In the genomic region with DNA sequence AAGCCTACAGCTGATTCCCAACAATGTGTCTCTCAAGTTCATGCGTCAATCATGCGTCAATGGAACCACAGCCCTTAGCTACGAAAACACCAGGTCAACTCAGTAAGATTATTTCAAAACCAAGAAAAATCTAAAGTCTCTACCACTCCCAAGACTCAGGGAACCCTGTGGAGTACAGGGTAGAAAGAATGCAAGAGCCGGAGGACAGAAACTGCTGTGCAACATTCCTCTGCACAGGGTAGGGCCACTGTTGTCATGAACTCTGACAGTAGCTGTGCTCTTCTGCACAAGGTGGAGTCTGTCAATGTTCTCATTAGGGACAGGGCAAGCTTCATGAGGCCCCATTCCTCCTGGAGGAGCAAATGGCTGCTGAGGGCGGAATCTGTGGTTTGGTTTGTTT, we compare ENCODE assay signal across 27 mouse cellular contexts. TPM values are rescaled to one million over a fixed set of nuclear protein-coding genes. Genes with fewer than 3 reads are reported as not detected.
"Had no signal": no experiment of that assay in that cellular context is flagged by ENCODE, and none has a peak within 500 bp of the region (broad histone marks: within the 10 kb centered on the region; RNA-seq: fewer than 3 reads in every experiment).

No protein-coding gene starts in this region.

- H3K4me2 ChIP-seq: embryonic facial prominence, embryonic 12.5 days; embryonic facial prominence, embryonic 13.5 days; embryonic facial prominence, embryonic 15.5 days; forebrain, embryonic 12.5 days; forebrain, embryonic 13.5 days; forebrain, embryonic 15.5 days had no signal

- H3K9ac ChIP-seq: embryonic facial prominence, embryonic 12.5 days; embryonic facial prominence, embryonic 13.5 days; embryonic facial prominence, embryonic 15.5 days; forebrain, embryonic 12.5 days; forebrain, embryonic 13.5 days; forebrain, embryonic 15.5 days; forebrain, postnatal 0 days had no signal

- H3K9me3 ChIP-seq: embryonic facial prominence, embryonic 10.5 days; embryonic facial prominence, embryonic 12.5 days; embryonic facial prominence, embryonic 13.5 days; embryonic facial prominence, embryonic 15.5 days; forebrain, embryonic 10.5 days; forebrain, embryonic 12.5 days; forebrain, embryonic 13.5 days; forebrain, embryonic 15.5 days had no signal

- DNase-seq: cerebellum, adult 8-10 months; cerebellum, adult 9-10 months; cerebellum, adult 9-11 months; cerebellum, postnatal 10 days; cerebellum, postnatal 14 days; cerebellum, postnatal 25 days; cerebellum, postnatal 36 days; embryo, embryonic 11 days; forebrain, postnatal 0 days; gastrocnemius, adult 2 months; gastrocnemius, postnatal 10 days; gastrocnemius, postnatal 14 days; gastrocnemius, postnatal 25 days; gastrocnemius, postnatal 36 days; heart, adult 18-20 months; heart, adult 2 months had no signal

- H3K27me3 ChIP-seq: embryonic facial prominence, embryonic 12.5 days; embryonic facial prominence, embryonic 13.5 days; embryonic facial prominence, embryonic 15.5 days; forebrain, embryonic 12.5 days; forebrain, embryonic 13.5 days; forebrain, embryonic 15.5 days had no signal

- H3K27ac ChIP-seq: embryonic facial prominence, embryonic 10.5 days; embryonic facial prominence, embryonic 12.5 days; embryonic facial prominence, embryonic 13.5 days; embryonic facial prominence, embryonic 15.5 days; forebrain, embryonic 10.5 days; forebrain, embryonic 12.5 days; forebrain, embryonic 13.5 days; forebrain, embryonic 15.5 days; gastrocnemius, adult 2 months; heart, adult 2 months had no signal

- H3K4me3 ChIP-seq: embryonic facial prominence, embryonic 10.5 days; embryonic facial prominence, embryonic 12.5 days; embryonic facial prominence, embryonic 13.5 days; embryonic facial prominence, embryonic 15.5 days; erythroblast, embryonic 14.5 days; forebrain, embryonic 10.5 days; forebrain, embryonic 12.5 days; forebrain, embryonic 13.5 days; forebrain, embryonic 15.5 days; gastrocnemius, adult 2 months; heart, adult 2 months had no signal

- ATAC-seq: forebrain, embryonic 13.5 days; forebrain, embryonic 14.5 days; forebrain, embryonic 15.5 days; forebrain, embryonic 16.5 days; forebrain, postnatal 0 days had no signal

- H3K4me1 ChIP-seq: embryonic facial prominence, embryonic 10.5 days; embryonic facial prominence, embryonic 12.5 days; embryonic facial prominence, embryonic 13.5 days; embryonic facial prominence, embryonic 15.5 days; forebrain, embryonic 10.5 days; forebrain, embryonic 12.5 days; forebrain, embryonic 13.5 days; forebrain, embryonic 15.5 days had no signal

RNA-seq across cellular contexts. Expression of a gene that starts 46.8 kb away (rescaled TPM):
- polyA plus RNA-seq: erythroblast, embryonic 14.5 days had no signal
